Mouse (Mus musculus) megakaryocyte, embryonic 14.5 days (primary cell): Measurements from ENCODE around the gene Cd47. TPM values are rescaled to one million over a fixed set of nuclear protein-coding genes. Genes with fewer than 3 reads are reported as not detected.

Source experiments
- H3K27me3 ChIP-seq: replicated peaks from 2 replicates; pipeline ENCODE3; 2012; ENCODE audit warnings: inconsistent platforms
- H3K36me3 ChIP-seq: replicated peaks from 2 replicates; pipeline ENCODE3; 2012; ENCODE audit warnings: low read length, inconsistent platforms, mixed read lengths
- H3K4me1 ChIP-seq: 2 replicates; pipeline ENCODE4 v1.6.1; 2012; ENCODE audit warnings: inconsistent platforms
- H3K4me3 ChIP-seq: replicated peaks from 2 replicates; pipeline ENCODE3; 2012; ENCODE audit warnings: moderate library complexity, mild to moderate bottlenecking, inconsistent platforms
- H3K9me3 ChIP-seq: 2 replicates; pipeline ENCODE4 v1.6.1; 2012; ENCODE audit warnings: inconsistent platforms
- FLI1 ChIP-seq: IDR thresholded peaks from 2 replicates; pipeline ENCODE4 v1.6.1; 2012; ENCODE audit warnings: low read length, inconsistent platforms, mixed read lengths
- GATA1 ChIP-seq: IDR thresholded peaks from 3 replicates; pipeline ENCODE4 v1.6.1; 2012; ENCODE audit warnings: mixed read lengths, low read length, inconsistent platforms, borderline replicate concordance
- polyA plus RNA-seq: library from polyadenylated mRNA; stranded (reverse); fragments of >175 nt; gene quantifications from 2 replicates; pipeline ENCODE4 v1.2.3, GENCODE M21; 2012; ENCODE audit warnings: low replicate concordance; ENCODE audit not compliant: insufficient read depth

Gene Cd47
- polyA plus RNA-seq, 1 experiment: 98.5 TPM

DNA sequence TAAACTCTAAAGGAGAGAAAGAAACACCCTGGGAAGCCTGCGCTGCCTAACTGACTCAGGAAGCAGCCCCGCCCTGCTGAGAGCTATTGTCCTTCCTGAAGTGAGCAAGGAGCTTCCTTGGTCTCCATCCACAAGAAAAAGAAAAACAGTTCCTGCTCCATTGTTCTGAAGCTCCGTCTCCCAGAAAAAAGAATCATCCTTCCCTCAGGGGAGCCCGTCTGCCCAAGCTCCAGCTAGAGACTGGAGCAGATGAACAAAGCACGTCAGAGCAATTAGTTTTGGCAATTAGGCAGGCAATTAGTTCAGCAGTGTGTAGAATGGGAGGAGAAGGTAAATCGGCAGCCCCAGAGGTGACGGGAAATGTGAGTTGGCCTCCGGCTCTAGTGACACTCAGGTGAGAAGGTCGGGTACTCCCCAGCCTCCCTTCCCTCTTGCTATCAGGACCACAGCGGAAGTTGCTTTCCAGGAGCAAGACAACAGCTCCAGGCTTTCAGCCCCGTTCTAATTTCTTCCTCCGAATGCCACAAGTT lies 3.7 kb downstream of the Cd47 start:
- no peaks in the 10 kb centered on the region for H3K9me3 ChIP-seq
- no peaks in the 10 kb centered on the region for H3K27me3 ChIP-seq
- TF ChIP-seq FLI1: no peak
- no peak for TF ChIP-seq GATA1
- H3K4me3 ChIP-seq: peak overlapping the region; percentile 90
- H3K4me1 ChIP-seq: peaks cover 92% of the 10 kb centered on the region
- no peaks in the 10 kb centered on the region for H3K36me3 ChIP-seq

DNA sequence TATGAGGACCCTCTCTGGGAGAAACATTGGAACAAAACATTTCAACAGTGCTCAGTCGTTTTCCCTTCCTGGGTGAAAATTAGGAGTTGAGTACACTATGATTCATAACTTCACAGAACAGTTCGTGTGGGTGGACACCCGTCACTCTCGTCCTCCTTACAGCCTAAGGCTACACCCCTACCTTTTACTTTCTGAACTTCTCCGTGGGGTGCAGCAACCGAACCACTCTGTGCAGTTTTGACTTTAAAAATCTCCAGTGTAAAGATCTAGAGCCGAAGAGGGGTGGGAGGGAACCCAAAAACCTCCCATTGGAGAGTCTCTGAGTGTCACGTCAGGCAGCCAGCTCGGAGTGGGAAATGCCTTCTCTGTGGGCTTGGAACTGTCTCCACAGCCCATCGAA lies 6.6 kb downstream of the Cd47 start:
- TF ChIP-seq FLI1: no peak
- TF ChIP-seq GATA1: no peak
- Histone ChIP-seq H3K4me1 (peaks cover 67% of the 10 kb centered on the region), H3K4me3 (no peak overlapping the region), H3K36me3 (peaks cover 7% of the 10 kb centered on the region), H3K27me3 (no peaks in the 10 kb centered on the region), H3K9me3 (no peaks in the 10 kb centered on the region)

DNA sequence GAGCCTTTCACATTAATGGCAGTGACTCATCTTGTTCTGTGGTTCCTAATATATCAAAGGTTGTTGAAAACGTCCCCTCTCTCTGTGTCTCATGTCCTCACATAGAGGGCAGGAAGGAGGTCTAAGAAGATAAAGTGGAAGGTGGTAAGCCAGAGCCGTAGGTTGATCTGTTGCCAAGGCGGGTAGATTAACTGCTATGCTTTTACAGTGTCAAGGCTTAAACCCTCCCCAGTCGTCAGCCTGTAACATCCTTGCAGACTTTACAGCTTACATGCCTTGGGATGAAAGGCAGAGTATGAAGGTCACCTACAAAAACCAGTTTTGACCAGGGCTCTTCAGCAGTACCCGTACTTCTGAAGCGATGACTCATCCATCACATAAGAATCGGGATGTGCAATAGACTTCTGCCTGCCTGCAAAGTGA lies 7.1 kb downstream of the Cd47 start:
- TF ChIP-seq FLI1: no peak
- TF ChIP-seq GATA1: no peak
- peaks cover 62% of the 10 kb centered on the region for H3K4me1 ChIP-seq
- H3K4me3 ChIP-seq: peak overlapping the region; percentile 0
- H3K36me3 ChIP-seq: peaks cover 7% of the 10 kb centered on the region
- H3K9me3 ChIP-seq: no peaks in the 10 kb centered on the region
- no peaks in the 10 kb centered on the region for H3K27me3 ChIP-seq

- TF ChIP-seq FLI1: no peak
- TF ChIP-seq GATA1: no peak
- peaks cover 57% of the 10 kb centered on the region for H3K4me1 ChIP-seq
- no peak overlapping the region for H3K4me3 ChIP-seq
Measured at GRCm38 (mm10) chr16:49807862-49808430, 7.6 kb downstream of the Cd47 start.

DNA sequence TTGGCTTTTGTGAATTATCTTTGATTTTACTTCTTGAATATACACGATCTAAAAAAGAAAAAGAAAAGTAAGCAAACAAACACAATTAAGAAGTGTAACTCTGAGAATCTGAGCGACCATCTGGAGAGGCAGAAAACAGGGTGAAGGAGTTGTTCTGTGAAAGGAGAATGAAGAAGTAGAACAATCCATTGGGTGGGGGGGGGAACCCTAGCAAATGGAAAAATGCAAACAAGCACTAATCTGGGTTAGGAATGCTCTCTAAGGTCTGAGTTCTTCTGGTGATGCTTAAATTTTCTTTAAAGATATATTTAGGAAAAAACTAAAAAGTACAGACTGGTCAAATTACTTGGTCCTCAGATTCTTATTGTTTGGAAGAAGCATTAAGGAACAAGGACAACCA lies 11.6 kb downstream of the Cd47 start:
- Histone ChIP-seq H3K27me3 (no peaks in the 10 kb centered on the region), H3K9me3 (no peaks in the 10 kb centered on the region), H3K4me3 (no peak overlapping the region), H3K4me1 (peaks cover 31% of the 10 kb centered on the region), H3K36me3 (peaks cover 9% of the 10 kb centered on the region)
- no peak for TF ChIP-seq FLI1
- TF ChIP-seq GATA1: no peak

More at GRCm38 (mm10) chr16:49807862-49808430, 7.6 kb downstream of the Cd47 start:
- Histone ChIP-seq H3K9me3 (no peaks in the 10 kb centered on the region), H3K36me3 (peaks cover 7% of the 10 kb centered on the region), H3K27me3 (no peaks in the 10 kb centered on the region)

DNA sequence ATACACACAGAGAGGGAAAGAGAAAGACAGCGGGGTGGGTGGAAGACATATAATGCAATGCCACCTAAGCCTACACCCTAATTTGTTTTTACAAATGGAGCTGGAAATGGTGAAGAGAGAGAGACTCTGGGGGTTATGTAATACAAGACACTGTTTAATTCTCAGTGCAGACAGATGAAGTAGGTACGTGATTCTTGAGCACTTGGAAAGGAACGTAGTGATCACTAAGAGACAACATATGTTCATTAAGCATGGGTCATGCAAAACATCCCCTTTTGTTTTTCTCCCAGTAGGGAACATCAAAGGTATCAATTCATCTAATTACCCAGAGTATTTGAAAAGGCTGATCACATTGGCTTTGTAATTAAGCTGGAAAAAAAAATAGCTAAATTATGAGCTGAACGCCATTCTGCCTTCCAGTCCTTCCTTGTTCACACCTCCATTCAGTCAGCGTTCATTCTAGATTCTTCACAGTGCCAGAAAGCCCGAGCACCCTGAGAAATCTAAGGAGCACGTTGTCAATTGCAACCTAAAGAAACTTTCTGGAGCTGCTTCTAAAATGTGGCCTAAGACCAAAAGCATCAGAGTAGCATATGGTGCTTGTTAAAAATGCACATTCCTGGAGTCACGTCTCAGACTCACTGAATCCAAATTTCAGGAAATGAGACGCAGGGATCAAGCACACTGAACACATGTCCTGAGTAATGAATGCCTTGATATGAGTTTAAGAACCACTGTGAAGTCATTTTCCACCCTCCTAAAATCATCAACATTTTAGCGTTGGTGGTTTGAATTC lies 12.7 kb downstream of the Cd47 start:
- no peaks in the 10 kb centered on the region for H3K9me3 ChIP-seq
- no peak overlapping the region for H3K4me3 ChIP-seq
- TF ChIP-seq FLI1 (no peak), GATA1 (no peak)
- H3K36me3 ChIP-seq: peaks cover 11% of the 10 kb centered on the region
- peaks cover 29% of the 10 kb centered on the region for H3K4me1 ChIP-seq
- no peaks in the 10 kb centered on the region for H3K27me3 ChIP-seq

DNA sequence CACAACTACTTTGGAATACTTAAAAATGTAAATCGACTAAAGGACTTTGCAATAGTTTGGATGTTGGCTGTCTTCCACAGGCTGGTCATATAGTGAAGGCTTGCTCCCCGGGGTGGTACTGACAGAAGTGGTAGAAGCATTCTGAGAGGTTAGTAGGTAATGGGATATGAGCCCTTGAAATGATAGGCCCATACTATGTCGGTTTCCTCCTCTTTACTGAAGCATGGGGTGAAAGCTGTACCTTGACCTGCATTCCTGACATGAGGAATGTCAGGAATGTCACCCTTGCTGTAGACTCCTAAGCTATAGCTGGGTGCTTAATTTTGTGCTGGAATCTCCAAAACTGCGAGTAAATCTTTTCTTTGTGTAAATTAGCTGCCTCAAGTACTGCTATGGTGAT lies 14.1 kb downstream of the Cd47 start:
- Histone ChIP-seq H3K9me3 (no peaks in the 10 kb centered on the region), H3K4me3 (no peak overlapping the region), H3K4me1 (peaks cover 41% of the 10 kb centered on the region), H3K27me3 (no peaks in the 10 kb centered on the region), H3K36me3 (peaks cover 11% of the 10 kb centered on the region)
- TF ChIP-seq FLI1 (no peak), GATA1 (no peak)

DNA sequence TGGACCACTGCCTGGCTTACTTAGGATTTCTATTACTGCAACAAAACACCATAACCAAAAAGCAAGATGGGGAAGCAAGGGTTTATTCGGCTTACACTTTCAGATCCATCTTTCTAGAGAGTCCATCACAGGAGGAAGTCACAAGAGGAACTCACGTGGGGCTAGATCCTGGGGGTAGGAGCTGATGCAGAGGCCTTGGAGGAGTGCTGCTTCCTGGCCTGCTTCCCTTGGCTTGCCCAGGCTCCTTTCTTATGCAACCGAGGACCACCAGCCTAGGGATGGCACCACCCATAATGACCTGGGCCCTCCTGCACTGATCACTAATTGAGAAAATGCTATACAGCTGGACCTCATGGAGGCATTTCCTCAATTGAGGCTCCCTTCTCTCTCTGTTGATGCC lies 16.6 kb downstream of the Cd47 start:
- no peaks in the 10 kb centered on the region for H3K27me3 ChIP-seq
- TF ChIP-seq FLI1 (no peak), GATA1 (no peak)
- H3K9me3 ChIP-seq: no peaks in the 10 kb centered on the region
- H3K4me3 ChIP-seq: no peak overlapping the region
- peaks cover 4% of the 10 kb centered on the region for H3K36me3 ChIP-seq
- H3K4me1 ChIP-seq: peaks cover 39% of the 10 kb centered on the region

DNA sequence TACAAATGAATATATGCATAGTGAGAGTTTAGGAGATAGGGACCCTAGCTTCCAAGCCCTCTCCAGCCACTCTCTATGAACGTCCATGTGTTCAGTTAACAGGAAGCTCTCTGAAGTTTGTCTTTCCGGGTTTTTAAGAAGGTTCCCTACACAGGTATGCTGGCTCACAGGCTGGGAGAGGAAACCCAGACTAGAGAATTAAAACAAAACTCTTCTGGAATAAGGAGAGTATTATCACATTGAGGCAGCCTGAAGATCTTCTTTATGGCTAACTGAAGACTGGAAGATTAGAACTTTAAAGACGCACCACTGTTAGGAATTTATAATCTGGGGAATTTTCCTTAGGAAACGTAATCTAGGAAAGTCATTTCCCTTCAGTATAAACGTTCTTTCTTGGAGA lies 17.8 kb downstream of the Cd47 start:
- Histone ChIP-seq H3K9me3 (no peaks in the 10 kb centered on the region), H3K36me3 (peaks cover 4% of the 10 kb centered on the region), H3K27me3 (no peaks in the 10 kb centered on the region), H3K4me3 (no peak overlapping the region), H3K4me1 (peaks cover 39% of the 10 kb centered on the region)
- no peak for TF ChIP-seq FLI1
- no peak for TF ChIP-seq GATA1

DNA sequence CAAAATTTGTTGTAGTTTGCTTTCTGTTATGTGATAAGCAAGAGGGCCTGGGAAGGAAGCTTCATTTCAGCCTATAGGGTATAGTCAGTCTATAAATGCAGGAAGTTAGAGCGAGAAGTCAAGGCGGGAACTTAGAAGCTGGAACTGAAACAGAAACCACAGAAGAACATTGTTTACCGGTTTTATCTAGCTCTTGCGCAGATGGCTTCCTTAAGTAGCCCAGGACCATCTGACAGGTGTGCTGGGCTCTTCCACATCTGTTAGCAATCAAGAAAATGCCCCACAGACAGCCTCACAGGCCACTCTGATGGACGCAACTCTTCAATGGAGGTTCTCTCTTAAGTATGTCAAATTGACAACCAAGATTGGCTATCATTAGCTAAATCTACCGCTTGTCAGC lies 18.3 kb downstream of the Cd47 start:
- Histone ChIP-seq H3K27me3 (no peaks in the 10 kb centered on the region), H3K4me1 (peaks cover 39% of the 10 kb centered on the region), H3K4me3 (peak overlapping the region; percentile 79), H3K9me3 (no peaks in the 10 kb centered on the region), H3K36me3 (peaks cover 4% of the 10 kb centered on the region)
- no peak for TF ChIP-seq GATA1
- no peak for TF ChIP-seq FLI1
